Mouse (Mus musculus): Measurements from ENCODE around the gene Rnf166. TPM values are rescaled to one million over a fixed set of nuclear protein-coding genes. Genes with fewer than 3 reads are reported as not detected.

The Rnf166 gene
- polyA plus RNA-seq, 1 experiment, result 36.3 TPM

DNA sequence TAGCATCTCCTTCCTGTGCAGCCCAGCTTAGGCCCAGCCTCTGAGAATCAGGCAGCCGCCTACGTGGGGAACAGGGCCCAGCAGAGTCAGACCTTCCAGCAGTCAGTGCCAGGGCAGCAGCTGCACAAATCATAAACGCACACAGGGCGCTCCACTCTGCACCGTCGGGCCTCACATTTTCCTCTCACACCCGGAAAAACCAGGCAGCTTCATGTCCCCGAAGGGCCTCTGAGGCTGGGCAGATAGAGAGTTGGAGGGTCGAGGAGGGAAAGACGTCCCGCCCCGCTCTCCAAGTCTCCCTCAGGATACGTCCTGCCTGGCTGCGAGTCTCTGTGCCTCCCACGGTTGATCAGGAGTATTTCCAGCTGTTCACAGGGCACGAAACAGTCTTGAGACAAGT lies 35.7 kb upstream of the Rnf166 start:
- Histone ChIP-seq H3ac (ENCODE audit: control insufficient read depth, insufficient read length) (no peak overlapping the region), H3K79me2 (ENCODE audit: control insufficient read depth, insufficient read depth) (peaks cover 47% of the 10 kb centered on the region), H3K36me3 (ENCODE audit: control insufficient read depth, insufficient read depth) (peaks cover 10% of the 10 kb centered on the region), H3K27me3 (ENCODE audit: control insufficient read depth, insufficient read depth, insufficient read length) (no peaks in the 10 kb centered on the region), H3K4me3 (no peak overlapping the region), H3K4me2 (ENCODE audit: low read depth) (no peak overlapping the region)
- TF ChIP-seq USF1 (IDR thresholded peaks at IDR 0.05; ENCODE audit: low read depth) (no peak), MAX (IDR thresholded peaks at IDR 0.05; ENCODE audit: low read depth) (no peak), E2F4 (IDR thresholded peaks at IDR 0.05; ENCODE audit: insufficient read depth) (no peak), TCF3 (IDR thresholded peaks at IDR 0.05; ENCODE audit: insufficient read length, low read depth) (no peak), REST (IDR thresholded peaks at IDR 0.05; ENCODE audit: insufficient read depth, insufficient read length) (no peak), POLR2A (IDR thresholded peaks at IDR 0.05; ENCODE audit: insufficient read length, low read depth) (no peak), MYOG (IDR thresholded peaks at IDR 0.05; ENCODE audit: control insufficient read depth in 1 of 3, insufficient read depth in 1 of 3, insufficient read length in 2 of 3, low read depth in 2 of 3) (peak in 1 of 3 experiments; percentile 15), CEBPB (IDR thresholded peaks at IDR 0.05; ENCODE audit: insufficient read depth, poor library complexity, severe bottlenecking) (no peak), TCF12 (IDR thresholded peaks at IDR 0.05; ENCODE audit: insufficient read depth, poor library complexity, severe bottlenecking) (no peak), MYOD1 (IDR thresholded peaks at IDR 0.05; ENCODE audit: control insufficient read depth in 1 of 3, insufficient read length in 2 of 3, low read depth in 2 of 3) (peak in 1 of 3 experiments; percentile 13), SRF (IDR thresholded peaks at IDR 0.05; ENCODE audit: control insufficient read depth, insufficient read length, low read depth) (no peak)

DNA sequence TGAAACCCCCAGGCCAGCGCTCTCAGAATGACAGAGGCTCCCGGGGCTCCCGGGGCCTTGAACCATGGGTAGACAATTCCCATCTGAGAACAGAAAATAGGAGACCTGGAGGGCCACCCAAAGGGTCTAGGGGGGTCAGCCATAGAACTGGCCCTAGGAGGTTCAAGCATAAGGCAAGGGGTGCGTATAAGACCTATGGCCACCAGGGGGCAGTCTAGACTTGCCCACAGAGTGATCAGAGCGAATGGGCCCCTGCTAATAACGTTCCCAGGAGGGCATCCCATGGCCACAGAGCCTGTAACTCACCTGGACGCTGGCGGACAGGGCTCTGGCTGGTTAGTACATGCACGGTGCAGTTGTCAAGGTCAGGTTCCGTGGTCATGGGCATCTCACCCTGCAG lies 25.0 kb upstream of the Rnf166 start:
- Histone ChIP-seq H3K79me2 (ENCODE audit: control insufficient read depth, insufficient read depth) (no peaks in the 10 kb centered on the region), H3K27me3 (ENCODE audit: control insufficient read depth, insufficient read depth, insufficient read length) (no peaks in the 10 kb centered on the region), H3K4me3 (no peak overlapping the region), H3ac (ENCODE audit: control insufficient read depth, insufficient read length) (no peak overlapping the region), H3K4me2 (ENCODE audit: low read depth) (no peak overlapping the region), H3K36me3 (ENCODE audit: control insufficient read depth, insufficient read depth) (peaks cover 18% of the 10 kb centered on the region)
- TF ChIP-seq POLR2A (IDR thresholded peaks at IDR 0.05; ENCODE audit: insufficient read length, low read depth) (peak; percentile 16), MYOG (IDR thresholded peaks at IDR 0.05; ENCODE audit: control insufficient read depth in 1 of 3, insufficient read depth in 1 of 3, insufficient read length in 2 of 3, low read depth in 2 of 3) (no peak), SRF (IDR thresholded peaks at IDR 0.05; ENCODE audit: control insufficient read depth, insufficient read length, low read depth) (no peak), REST (IDR thresholded peaks at IDR 0.05; ENCODE audit: insufficient read depth, insufficient read length) (no peak), POLR2AphosphoS2 (IDR thresholded peaks at IDR 0.05; ENCODE audit: insufficient read length, low read depth) (peak; percentile 65)

DNA sequence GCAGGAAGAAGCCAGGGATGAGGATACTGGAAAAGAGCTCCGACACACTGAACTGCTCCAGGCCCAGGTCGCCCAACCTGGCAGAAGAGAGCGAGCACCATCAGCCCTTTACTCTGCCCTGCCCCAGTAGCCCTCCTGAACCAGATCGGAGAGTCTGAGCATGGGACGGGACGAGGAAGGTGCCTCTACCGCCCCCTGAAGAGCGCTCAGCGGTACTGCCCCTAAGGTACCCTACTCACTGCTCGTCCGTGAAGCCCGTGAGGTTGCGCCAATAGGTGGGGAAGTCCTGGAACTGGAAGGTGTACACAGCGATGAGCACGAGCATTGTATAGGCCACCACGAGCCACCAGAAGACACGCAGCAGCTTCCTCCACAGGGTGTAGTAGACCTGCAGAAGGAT lies 22.0 kb upstream of the Rnf166 start:
- peaks cover 30% of the 10 kb centered on the region for H3K36me3 ChIP-seq (ENCODE audit: control insufficient read depth, insufficient read depth)
- H3K79me2 ChIP-seq (ENCODE audit: control insufficient read depth, insufficient read depth), result no peaks in the 10 kb centered on the region
- H3K4me2 ChIP-seq (ENCODE audit: low read depth), result no peak overlapping the region
- TF ChIP-seq CEBPB (IDR thresholded peaks at IDR 0.05; ENCODE audit: insufficient read depth, poor library complexity, severe bottlenecking), result no peak
- no peak for TF ChIP-seq POLR2A (IDR thresholded peaks at IDR 0.05; ENCODE audit: insufficient read length, low read depth)
- no peak for TF ChIP-seq USF1 (IDR thresholded peaks at IDR 0.05; ENCODE audit: low read depth)
- no peak for TF ChIP-seq MYOD1 (IDR thresholded peaks at IDR 0.05; ENCODE audit: control insufficient read depth in 1 of 3, insufficient read length in 2 of 3, low read depth in 2 of 3)
- TF ChIP-seq POLR2AphosphoS2 (IDR thresholded peaks at IDR 0.05; ENCODE audit: insufficient read length, low read depth), result no peak
- TF ChIP-seq SRF (IDR thresholded peaks at IDR 0.05; ENCODE audit: control insufficient read depth, insufficient read length, low read depth), result no peak
- no peak for TF ChIP-seq REST (IDR thresholded peaks at IDR 0.05; ENCODE audit: insufficient read depth, insufficient read length)
- TF ChIP-seq TCF12 (IDR thresholded peaks at IDR 0.05; ENCODE audit: insufficient read depth, poor library complexity, severe bottlenecking), result no peak
- no peak for TF ChIP-seq E2F4 (IDR thresholded peaks at IDR 0.05; ENCODE audit: insufficient read depth)
- no peak for TF ChIP-seq MAX (IDR thresholded peaks at IDR 0.05; ENCODE audit: low read depth)
- TF ChIP-seq MYOG (IDR thresholded peaks at IDR 0.05; ENCODE audit: control insufficient read depth in 1 of 3, insufficient read depth in 1 of 3, insufficient read length in 2 of 3, low read depth in 2 of 3), result no peak
- TF ChIP-seq TCF3 (IDR thresholded peaks at IDR 0.05; ENCODE audit: insufficient read length, low read depth), result no peak
- no peaks in the 10 kb centered on the region for H3K27me3 ChIP-seq (ENCODE audit: control insufficient read depth, insufficient read depth, insufficient read length)
- no peak overlapping the region for H3K4me3 ChIP-seq
- H3ac ChIP-seq (ENCODE audit: control insufficient read depth, insufficient read length), result no peak overlapping the region

DNA sequence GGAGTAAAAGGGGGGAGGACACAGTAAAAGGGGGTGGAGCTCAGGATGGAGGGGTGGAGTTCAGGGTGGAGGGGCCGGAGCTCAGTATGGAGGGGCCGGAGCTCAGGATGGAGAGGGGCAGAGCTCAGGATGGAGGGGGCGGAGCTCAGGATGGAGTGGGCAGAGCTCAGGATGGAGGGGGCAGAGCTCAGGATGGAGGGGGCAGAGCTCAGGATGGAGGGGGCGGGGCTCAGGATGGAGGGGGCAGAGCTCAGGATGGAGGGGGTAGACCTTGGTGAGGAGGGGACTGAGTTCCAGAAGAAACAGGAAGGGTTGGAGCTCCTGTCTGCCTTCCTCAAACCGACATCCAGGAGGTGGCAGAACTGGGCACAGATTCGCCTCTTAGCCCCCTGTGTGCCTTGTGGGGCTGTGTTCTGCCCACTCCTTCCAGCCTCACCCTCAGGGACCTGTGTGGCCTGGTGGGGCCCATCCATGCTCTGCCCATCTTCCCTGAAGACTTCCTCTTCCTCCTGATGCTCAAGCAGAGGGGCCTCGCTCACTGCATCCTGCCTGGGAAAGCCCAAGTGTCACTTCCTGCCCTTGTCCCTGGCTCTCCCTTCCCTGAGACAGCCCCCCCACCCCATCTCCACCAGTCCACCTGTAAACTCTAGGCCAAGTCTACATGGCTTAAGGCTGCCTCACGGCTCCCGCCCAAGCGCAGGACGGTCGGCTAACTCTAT lies 21.3 kb upstream of the Rnf166 start:
- Histone ChIP-seq H3K4me3 (no peak overlapping the region), H3K36me3 (ENCODE audit: control insufficient read depth, insufficient read depth) (peaks cover 30% of the 10 kb centered on the region), H3K27me3 (ENCODE audit: control insufficient read depth, insufficient read depth, insufficient read length) (no peaks in the 10 kb centered on the region), H3K79me2 (ENCODE audit: control insufficient read depth, insufficient read depth) (no peaks in the 10 kb centered on the region), H3ac (ENCODE audit: control insufficient read depth, insufficient read length) (no peak overlapping the region), H3K4me2 (ENCODE audit: low read depth) (no peak overlapping the region)
- TF ChIP-seq MYOG (IDR thresholded peaks at IDR 0.05; ENCODE audit: control insufficient read depth in 1 of 3, insufficient read depth in 1 of 3, insufficient read length in 2 of 3, low read depth in 2 of 3), result no peak
- no peak for TF ChIP-seq E2F4 (IDR thresholded peaks at IDR 0.05; ENCODE audit: insufficient read depth)
- TF ChIP-seq POLR2AphosphoS2 (IDR thresholded peaks at IDR 0.05; ENCODE audit: insufficient read length, low read depth), result peak; percentile 22

DNA sequence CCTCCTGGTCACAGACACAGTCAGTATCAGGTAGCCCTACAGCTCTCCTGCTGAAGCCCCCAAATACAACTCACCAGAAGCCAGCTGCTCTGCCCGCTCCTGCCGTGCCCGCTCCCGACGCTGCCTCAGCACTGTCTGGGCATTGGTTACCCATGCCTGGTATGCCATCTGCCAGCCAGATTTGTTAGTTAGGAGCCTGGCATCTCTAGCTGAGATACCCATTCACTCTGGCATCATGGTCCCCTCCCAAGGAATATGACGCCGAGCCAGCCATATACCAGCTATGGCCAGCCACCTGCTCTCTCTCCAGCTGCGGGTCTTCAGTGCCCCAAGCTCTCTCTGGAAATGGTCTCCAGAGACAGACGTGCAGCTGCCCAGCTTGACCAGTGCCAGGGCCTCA lies 12.5 kb upstream of the Rnf166 start:
- TF ChIP-seq MAX (IDR thresholded peaks at IDR 0.05; ENCODE audit: low read depth) (no peak), MYOG (IDR thresholded peaks at IDR 0.05; ENCODE audit: control insufficient read depth in 1 of 3, insufficient read depth in 1 of 3, insufficient read length in 2 of 3, low read depth in 2 of 3) (no peak), TCF12 (IDR thresholded peaks at IDR 0.05; ENCODE audit: insufficient read depth, poor library complexity, severe bottlenecking) (no peak), USF1 (IDR thresholded peaks at IDR 0.05; ENCODE audit: low read depth) (no peak), E2F4 (IDR thresholded peaks at IDR 0.05; ENCODE audit: insufficient read depth) (no peak), TCF3 (IDR thresholded peaks at IDR 0.05; ENCODE audit: insufficient read length, low read depth) (no peak), CEBPB (IDR thresholded peaks at IDR 0.05; ENCODE audit: insufficient read depth, poor library complexity, severe bottlenecking) (no peak), REST (IDR thresholded peaks at IDR 0.05; ENCODE audit: insufficient read depth, insufficient read length) (no peak)
- Histone ChIP-seq H3K4me2 (ENCODE audit: low read depth) (no peak overlapping the region), H3ac (ENCODE audit: control insufficient read depth, insufficient read length) (no peak overlapping the region), H3K27me3 (ENCODE audit: control insufficient read depth, insufficient read depth, insufficient read length) (no peaks in the 10 kb centered on the region), H3K36me3 (ENCODE audit: control insufficient read depth, insufficient read depth) (peaks cover 42% of the 10 kb centered on the region), H3K4me3 (no peak overlapping the region), H3K79me2 (ENCODE audit: control insufficient read depth, insufficient read depth) (no peaks in the 10 kb centered on the region)

Data from myocyte (in vitro differentiated cells).